Mouse (Mus musculus) c-Kit-negative CD71-positive TER-119-positive erythroid progenitor cells, embryonic 14.5 days (primary cell): Measurements from ENCODE around the gene Gm6169.
A peak's percentile ranks its signal among the peaks of the same experiment; 100 is the strongest.
"Not testable (repeated sequence)": the region's sequence is repeated elsewhere in the genome, so short reads cannot be mapped to it uniquely, and the experiment has no call there.

Experiments used
- DNase-seq: peaks from one replicate; pipeline ENCODE4 v3.0.0-alpha.2; 2013; ENCODE audit warnings: low read depth, low spot score

Gm6169 gene

GRCm38 (mm10) chr13:97070931-97071625 is 28.0 kb downstream of the Gm6169 start:
- DNase-seq, result no peak

- DNase-seq, result no peak
Measured at GRCm38 (mm10) chr13:97068151-97068550, 30.9 kb downstream of the Gm6169 start.

- DNase-seq, result no peak
Measured at GRCm38 (mm10) chr13:97067691-97068090, 31.3 kb downstream of the Gm6169 start.

- peak; percentile 62 for DNase-seq
Measured at GRCm38 (mm10) chr13:97066649-97067550, 32.1 kb downstream of the Gm6169 start, which contains the start of gene Fam169a. TSS of gene Fam169a (plus strand) at chr13:97067286.

- DNase-seq, result not testable (repeated sequence)
Measured at GRCm38 (mm10) chr13:97064844-97065621, 34.0 kb downstream of the Gm6169 start.

- no peak for DNase-seq
Measured at GRCm38 (mm10) chr13:97064413-97064812, 34.6 kb downstream of the Gm6169 start.

- no peak for DNase-seq
Measured at GRCm38 (mm10) chr13:97063431-97063830, 35.6 kb downstream of the Gm6169 start.

- no peak for DNase-seq
Measured at GRCm38 (mm10) chr13:97062151-97062550, 36.9 kb downstream of the Gm6169 start.

- DNase-seq, result no peak
Measured at GRCm38 (mm10) chr13:97060331-97060730, 38.7 kb downstream of the Gm6169 start.

- no peak for DNase-seq
Measured at GRCm38 (mm10) chr13:97059746-97060145, 39.3 kb downstream of the Gm6169 start.

GRCm38 (mm10) chr13:97057817-97058216 is 41.2 kb downstream of the Gm6169 start:
- DNase-seq, result no peak

- DNase-seq, result no peak
Measured at GRCm38 (mm10) chr13:97053844-97054243, 45.2 kb downstream of the Gm6169 start.

- DNase-seq, result no peak
Measured at GRCm38 (mm10) chr13:97052667-97053066, 46.4 kb downstream of the Gm6169 start.

GRCm38 (mm10) chr13:97051158-97051557 is 47.9 kb downstream of the Gm6169 start:
- DNase-seq, result no peak
